Mouse (Mus musculus) urinary bladder, postnatal 4 days (tissue): ENCODE measurements around the gene Capn8.

Experiments used
- DNase-seq, 2 experiments: peaks; one replicate each; pipeline ENCODE4 v3.0.0; 2021 to 2022; ENCODE audit warnings: low spot score in 2 of 2

Capn8 gene

GRCm38 (mm10) chr1:182564408-182565120, at the start of gene Capn8:
Gene Capn8 (plus strand): TSS chr1:182565007.
- DNase-seq: no peak

- DNase-seq: peak; percentile 80 to 85
Observed at GRCm38 (mm10) chr1:182516758-182517676, 47.8 kb upstream of the Capn8 start, which contains the start of gene Capn2. Gene Capn2 (minus strand): TSS chr1:182517608.

GRCm38 (mm10) chr1:182517677-182518011, 47.2 kb upstream of the Capn8 start:
- no peak for DNase-seq

- no peak for DNase-seq
Observed at GRCm38 (mm10) chr1:182518143-182518680, 46.6 kb upstream of the Capn8 start.

GRCm38 (mm10) chr1:182518811-182519210, 46.0 kb upstream of the Capn8 start:
- DNase-seq: no peak

GRCm38 (mm10) chr1:182519341-182519740, 45.5 kb upstream of the Capn8 start:
- DNase-seq: no peak

GRCm38 (mm10) chr1:182520091-182520937, 44.5 kb upstream of the Capn8 start:
- peak; percentile 74 to 77 for DNase-seq

GRCm38 (mm10) chr1:182520938-182521500, 43.8 kb upstream of the Capn8 start:
- DNase-seq: no peak

GRCm38 (mm10) chr1:182522961-182523360, 41.8 kb upstream of the Capn8 start:
- no peak for DNase-seq

- DNase-seq: no peak
Observed at GRCm38 (mm10) chr1:182523692-182524091, 41.1 kb upstream of the Capn8 start.

GRCm38 (mm10) chr1:182525601-182526000, 39.2 kb upstream of the Capn8 start:
- no peak for DNase-seq

GRCm38 (mm10) chr1:182527261-182527766, 37.5 kb upstream of the Capn8 start:
- DNase-seq: no peak

- DNase-seq: peak in 1 of 2 experiments; percentile 58
Observed at GRCm38 (mm10) chr1:182527921-182528858, 36.6 kb upstream of the Capn8 start.

GRCm38 (mm10) chr1:182533583-182533982, 31.2 kb upstream of the Capn8 start:
- no peak for DNase-seq

GRCm38 (mm10) chr1:182535080-182535481, 29.7 kb upstream of the Capn8 start:
- DNase-seq: no peak

- DNase-seq: peak; percentile 57 to 67
Observed at GRCm38 (mm10) chr1:182539023-182539940, 25.5 kb upstream of the Capn8 start.

- no peak for DNase-seq
Observed at GRCm38 (mm10) chr1:182542110-182542509, 22.7 kb upstream of the Capn8 start.

- DNase-seq: no peak
Observed at GRCm38 (mm10) chr1:182543136-182543535, 21.7 kb upstream of the Capn8 start.

GRCm38 (mm10) chr1:182543906-182544305, 20.9 kb upstream of the Capn8 start:
- no peak for DNase-seq
